Mouse (Mus musculus): ENCODE measurements around the gene Mitf.

- TF ChIP-seq CTCF (IDR thresholded peaks at IDR 0.05) (no peak), EP300 (IDR thresholded peaks at IDR 0.05) (no peak)
Measured at GRCm38 (mm10) chr6:97950033-97950881, 143.4 kb downstream of the Mitf start.

All from lung, postnatal 0 days (tissue).